Mouse (Mus musculus): ENCODE results near the gene Smim11.

- TF ChIP-seq CTCF (IDR thresholded peaks at IDR 0.05; ENCODE audit: low read depth) (peak; percentile 49), EP300 (optimal IDR thresholded peaks at IDR 0.05) (no peak)
Observed at GRCm38 (mm10) chr16:92305519-92305918, 4.4 kb downstream of the Smim11 start.

Measured in stomach, postnatal 0 days (tissue).